Mouse (Mus musculus) hindbrain, postnatal 0 days (tissue): ENCODE data around the gene BC055324. TPM values are rescaled to one million over a fixed set of nuclear protein-coding genes. Genes with fewer than 3 reads are reported as not detected.

Experiments used
- ATAC-seq: fragments of 200-750 bp; cut with Nextera tagmentation; 2 replicates; pipeline ENCODE4 v1.8.0; 2017; ENCODE audit warnings: mild to moderate bottlenecking, moderate TSS enrichment, moderate library complexity
- DNase-seq: peaks from one replicate; pipeline ENCODE4 v3.0.0-alpha.2; 2015; ENCODE audit warnings: low spot score
- H3K27ac ChIP-seq: fragments of 300-500 bp; sonication (generic); 2 replicates; pipeline ENCODE4 v1.5.1; 2014; ENCODE audit warnings: mild to moderate bottlenecking
- H3K27me3 ChIP-seq: fragments of 300-500 bp; sonication (generic); 2 replicates; pipeline ENCODE4 v1.6.1; 2014; ENCODE audit warnings: low read length, mixed read lengths; ENCODE audit not compliant: insufficient read depth
- H3K36me3 ChIP-seq: fragments of 300-500 bp; sonication (generic); 2 replicates; pipeline ENCODE4 v1.6.1; 2014; ENCODE audit warnings: low read length, mixed read lengths; ENCODE audit not compliant: insufficient read depth
- H3K4me1 ChIP-seq: fragments of 300-500 bp; sonication (generic); 2 replicates; pipeline ENCODE4 v1.6.1; 2014; ENCODE audit warnings: antibody characterized with exemption, low read length, mixed read lengths; ENCODE audit not compliant: insufficient read depth
- H3K4me2 ChIP-seq: fragments of 300-500 bp; sonication (generic); 2 replicates; pipeline ENCODE4 v1.6.1; 2014; ENCODE audit warnings: low read depth, mild to moderate bottlenecking, low read length, moderate library complexity, mixed read lengths
- H3K4me3 ChIP-seq: fragments of 300-500 bp; sonication (generic); 2 replicates; pipeline ENCODE4 v1.5.1; 2014; ENCODE audit warnings: low read length
- H3K9ac ChIP-seq: fragments of 300-500 bp; sonication (generic); replicated peaks from 2 replicates; pipeline ENCODE4 v1.6.1; 2014; ENCODE audit warnings: mild to moderate bottlenecking, low read length, moderate library complexity, mixed read lengths
- H3K9me3 ChIP-seq: fragments of 300-500 bp; sonication (generic); 2 replicates; pipeline ENCODE4 v1.6.1; 2016; ENCODE audit warnings: low read length, mixed read lengths
- CTCF ChIP-seq: IDR thresholded peaks from 2 replicates; pipeline ENCODE4 v1.5.1; 2016; ENCODE audit warnings: antibody characterized with exemption, control low read depth, low read depth
- WGBS: fragments of 180-500 bp; shearing (Covaris S2); extraction: QIAGEN DNeasy Blood & Tissue Kit; methylation state at CpG from one replicate; pipeline ENCODE4 v1.1.7; 2014; 5-methylcytosine and 5-hydroxymethylcytosine counted together
- polyA plus RNA-seq: library from polyadenylated mRNA; unstranded; fragments of >200 nt; fragmentation: Nextera tagmentation; extraction: Ambion mirVana; gene quantifications from 2 replicates; pipeline ENCODE4 v1.2.1, GENCODE M21; 2015
- total RNA-seq: library from RNA; depleted of rRNA; stranded (reverse); fragments of >200 nt; gene quantifications from 2 replicates; pipeline ENCODE4 v1.2.3, GENCODE M21; 2014

BC055324 gene
- total and polyA plus RNA-seq, 2 experiments from 2014 or later: 2.2 to 6.5 TPM

- 2% methylated on average over 38 of the region's 38 CpGs for WGBS
- peak overlapping the region; percentile 47 for H3K9ac ChIP-seq
- no peak for DNase-seq
These were observed 349 bp downstream of the BC055324 start for GRCm38 (mm10) chr1:163994173-163994720.

GRCm38 (mm10) chr1:163992371-163992770 is 2.2 kb downstream of the BC055324 start:
- Histone ChIP-seq H3K4me1 (no peaks in the 10 kb centered on the region), H3K9me3 (no peaks in the 10 kb centered on the region), H3K4me2 (no peak overlapping the region), H3K4me3 (no peak overlapping the region), H3K9ac (no peak overlapping the region), H3K27ac (no peak overlapping the region), H3K36me3 (no peaks in the 10 kb centered on the region), H3K27me3 (no peaks in the 10 kb centered on the region)
- DNase-seq (no peak), ATAC-seq (no peak)
- WGBS: 84% methylated on average over 4 of the region's 4 CpGs
- TF ChIP-seq CTCF: no peak

More at GRCm38 (mm10) chr1:163994173-163994720, 349 bp downstream of the BC055324 start:
- Histone ChIP-seq H3K4me1 (no peaks in the 10 kb centered on the region), H3K9me3 (no peaks in the 10 kb centered on the region), H3K27me3 (no peaks in the 10 kb centered on the region), H3K27ac (no peak overlapping the region), H3K4me3 (peak overlapping the region; percentile 70), H3K36me3 (no peaks in the 10 kb centered on the region), H3K4me2 (peak overlapping the region; percentile 67)
- no peak for TF ChIP-seq CTCF
- ATAC-seq: peak; percentile 84

GRCm38 (mm10) chr1:163976515-163976914 is 18.1 kb downstream of the BC055324 start:
- Histone ChIP-seq H3K27ac (no peak overlapping the region), H3K4me2 (no peak overlapping the region), H3K9me3 (no peaks in the 10 kb centered on the region), H3K9ac (no peak overlapping the region), H3K27me3 (no peaks in the 10 kb centered on the region), H3K4me1 (no peaks in the 10 kb centered on the region), H3K36me3 (peaks cover 3% of the 10 kb centered on the region; the same call in 1 of the 2 replicates), H3K4me3 (no peak overlapping the region)
- DNase-seq: no peak
- TF ChIP-seq CTCF: no peak
- 92% methylated on average over 1 of the region's 1 CpGs for WGBS
- no peak for ATAC-seq

- Histone ChIP-seq H3K36me3 (peaks cover 3% of the 10 kb centered on the region; the same call in 1 of the 2 replicates), H3K27ac (no peak overlapping the region), H3K9ac (no peak overlapping the region), H3K4me2 (no peak overlapping the region), H3K27me3 (no peaks in the 10 kb centered on the region), H3K4me3 (no peak overlapping the region), H3K4me1 (no peaks in the 10 kb centered on the region), H3K9me3 (no peaks in the 10 kb centered on the region)
- ATAC-seq: no peak
- 97% methylated on average over 2 of the region's 2 CpGs for WGBS
- DNase-seq: no peak
- TF ChIP-seq CTCF: no peak
These were observed 19.5 kb downstream of the BC055324 start for GRCm38 (mm10) chr1:163975088-163975487.

- H3K9ac ChIP-seq: no peak overlapping the region
- no peaks in the 10 kb centered on the region for H3K27me3 ChIP-seq
- no peak overlapping the region for H3K4me2 ChIP-seq
- no peak overlapping the region for H3K27ac ChIP-seq
- H3K4me3 ChIP-seq: no peak overlapping the region
- 93% methylated on average over 1 of the region's 1 CpGs for WGBS
- TF ChIP-seq CTCF: no peak
- no peaks in the 10 kb centered on the region for H3K4me1 ChIP-seq
- peaks cover 3% of the 10 kb centered on the region; the same call in 1 of the 2 replicates for H3K36me3 ChIP-seq
- H3K9me3 ChIP-seq: no peaks in the 10 kb centered on the region
- DNase-seq (no peak), ATAC-seq (no peak)
These were observed 20.1 kb downstream of the BC055324 start for GRCm38 (mm10) chr1:163974471-163974870.

- ATAC-seq (no peak), DNase-seq (no peak)
- Histone ChIP-seq H3K4me1 (no peaks in the 10 kb centered on the region), H3K9ac (no peak overlapping the region), H3K4me2 (no peak overlapping the region), H3K27me3 (no peaks in the 10 kb centered on the region), H3K9me3 (no peaks in the 10 kb centered on the region), H3K36me3 (peaks cover 7% of the 10 kb centered on the region; the same call in 1 of the 2 replicates), H3K4me3 (no peak overlapping the region), H3K27ac (no peak overlapping the region)
- WGBS: 91% methylated on average over 10 of the region's 10 CpGs
- TF ChIP-seq CTCF: no peak
These were observed 30.4 kb downstream of the BC055324 start for GRCm38 (mm10) chr1:163964008-163964689.

- Histone ChIP-seq H3K4me1 (no peaks in the 10 kb centered on the region), H3K9ac (no peak overlapping the region), H3K4me2 (no peak overlapping the region), H3K27ac (no peak overlapping the region), H3K27me3 (no peaks in the 10 kb centered on the region), H3K4me3 (no peak overlapping the region), H3K9me3 (no peaks in the 10 kb centered on the region), H3K36me3 (peaks cover 22% of the 10 kb centered on the region)
- no peak for ATAC-seq
- TF ChIP-seq CTCF: no peak
- DNase-seq: no peak
- 90% methylated on average over 3 of the region's 3 CpGs for WGBS
These were observed 36.6 kb downstream of the BC055324 start for GRCm38 (mm10) chr1:163958036-163958435.
